Mouse (Mus musculus): ENCODE data around the gene Akr1c6.
A peak's percentile ranks its signal among the peaks of the same experiment; 100 is the strongest.
"Not testable (repeated sequence)": the region's sequence is repeated elsewhere in the genome, so short reads cannot be mapped to it uniquely, and the experiment has no call there.

Gene Akr1c6

GRCm38 (mm10) chr13:4434006-4434405 lies at the start of gene Akr1c6:
TSS of gene Akr1c6 (plus strand) at chr13:4434306.
- TF ChIP-seq CTCF (conservative IDR thresholded peaks at IDR 0.05; ENCODE audit: low read length): no peak
- no peak for TF ChIP-seq NANOG (IDR thresholded peaks at IDR 0.05; ENCODE audit: borderline replicate concordance, low read length)
- no peak for TF ChIP-seq POU5F1 (IDR thresholded peaks at IDR 0.05; ENCODE audit: borderline replicate concordance, low read length)
- H3K36me3 ChIP-seq (ENCODE audit: insufficient read depth, low read length): no peaks in the 10 kb centered on the region
- H3K4me1 ChIP-seq (replicated peaks; ENCODE audit: low read depth, low read length): no peaks in the 10 kb centered on the region
- peaks cover 6% of the 10 kb centered on the region; the same call in 1 of the 2 replicates for H3K9me3 ChIP-seq (ENCODE audit: low read length)
- H3K4me3 ChIP-seq (replicated peaks; ENCODE audit: low read length): no peak within 1 kb of the TSS
- no peaks in the 10 kb centered on the region for H3K27me3 ChIP-seq (ENCODE audit: insufficient read depth, low read length)

GRCm38 (mm10) chr13:4384918-4385317 lies 49.2 kb upstream of the Akr1c6 start:
- Histone ChIP-seq H3K27me3 (ENCODE audit: insufficient read depth, low read length) (no peaks in the 10 kb centered on the region), H3K4me1 (replicated peaks; ENCODE audit: low read depth, low read length) (no peaks in the 10 kb centered on the region), H3K9me3 (ENCODE audit: low read length) (peaks cover 15% of the 10 kb centered on the region), H3K36me3 (ENCODE audit: insufficient read depth, low read length) (no peaks in the 10 kb centered on the region), H3K4me3 (replicated peaks; ENCODE audit: low read length) (no peak overlapping the region)
- TF ChIP-seq POU5F1 (IDR thresholded peaks at IDR 0.05; ENCODE audit: borderline replicate concordance, low read length): no peak
- TF ChIP-seq CTCF (conservative IDR thresholded peaks at IDR 0.05; ENCODE audit: low read length): no peak
- no peak for TF ChIP-seq NANOG (IDR thresholded peaks at IDR 0.05; ENCODE audit: borderline replicate concordance, low read length)

- Histone ChIP-seq H3K4me3 (replicated peaks; ENCODE audit: low read length) (no peak overlapping the region), H3K4me1 (replicated peaks; ENCODE audit: low read depth, low read length) (no peaks in the 10 kb centered on the region), H3K9me3 (ENCODE audit: low read length) (peaks cover 10% of the 10 kb centered on the region; the same call in 1 of the 2 replicates), H3K27me3 (ENCODE audit: insufficient read depth, low read length) (no peaks in the 10 kb centered on the region), H3K36me3 (ENCODE audit: insufficient read depth, low read length) (no peaks in the 10 kb centered on the region)
- no peak for TF ChIP-seq POU5F1 (IDR thresholded peaks at IDR 0.05; ENCODE audit: borderline replicate concordance, low read length)
- no peak for TF ChIP-seq NANOG (IDR thresholded peaks at IDR 0.05; ENCODE audit: borderline replicate concordance, low read length)
- no peak for TF ChIP-seq CTCF (conservative IDR thresholded peaks at IDR 0.05; ENCODE audit: low read length)
Observed at GRCm38 (mm10) chr13:4385541-4385940, 48.6 kb upstream of the Akr1c6 start.

- no peak overlapping the region for H3K4me3 ChIP-seq (replicated peaks; ENCODE audit: low read length)
- H3K9me3 ChIP-seq (ENCODE audit: low read length): 0 out of 2 replicates have a peak, but pooled peaks cover 5% of the 10 kb centered on the region
- no peaks in the 10 kb centered on the region for H3K36me3 ChIP-seq (ENCODE audit: insufficient read depth, low read length)
- no peaks in the 10 kb centered on the region for H3K4me1 ChIP-seq (replicated peaks; ENCODE audit: low read depth, low read length)
- TF ChIP-seq POU5F1 (IDR thresholded peaks at IDR 0.05; ENCODE audit: borderline replicate concordance, low read length) (no peak), NANOG (IDR thresholded peaks at IDR 0.05; ENCODE audit: borderline replicate concordance, low read length) (no peak), CTCF (conservative IDR thresholded peaks at IDR 0.05; ENCODE audit: low read length) (no peak)
- no peaks in the 10 kb centered on the region for H3K27me3 ChIP-seq (ENCODE audit: insufficient read depth, low read length)
Observed at GRCm38 (mm10) chr13:4388762-4389446, 45.2 kb upstream of the Akr1c6 start.

- H3K4me1 ChIP-seq (replicated peaks; ENCODE audit: low read depth, low read length); H3K27me3 ChIP-seq (ENCODE audit: insufficient read depth, low read length); H3K4me3 ChIP-seq (replicated peaks; ENCODE audit: low read length); H3K36me3 ChIP-seq (ENCODE audit: insufficient read depth, low read length): not testable (repeated sequence)
- peaks cover 56% of the 10 kb centered on the region for H3K9me3 ChIP-seq (ENCODE audit: low read length)
Observed at GRCm38 (mm10) chr13:4400360-4400759, 33.7 kb upstream of the Akr1c6 start.

GRCm38 (mm10) chr13:4400831-4401230 lies 33.3 kb upstream of the Akr1c6 start:
- Histone ChIP-seq H3K27me3 (ENCODE audit: insufficient read depth, low read length) (no peaks in the 10 kb centered on the region), H3K4me3 (replicated peaks; ENCODE audit: low read length) (no peak overlapping the region), H3K9me3 (ENCODE audit: low read length) (peaks cover 56% of the 10 kb centered on the region), H3K36me3 (ENCODE audit: insufficient read depth, low read length) (peaks cover 4% of the 10 kb centered on the region; the same call in 1 of the 2 replicates), H3K4me1 (replicated peaks; ENCODE audit: low read depth, low read length) (no peaks in the 10 kb centered on the region)
- TF ChIP-seq NANOG (IDR thresholded peaks at IDR 0.05; ENCODE audit: borderline replicate concordance, low read length) (peak; percentile 4; the same call in 1 of the 2 replicates), CTCF (conservative IDR thresholded peaks at IDR 0.05; ENCODE audit: low read length) (no peak)

GRCm38 (mm10) chr13:4402221-4402620 lies 31.9 kb upstream of the Akr1c6 start:
- Histone ChIP-seq H3K9me3 (ENCODE audit: low read length) (peaks cover 48% of the 10 kb centered on the region), H3K27me3 (ENCODE audit: insufficient read depth, low read length) (no peaks in the 10 kb centered on the region)

GRCm38 (mm10) chr13:4404726-4405125 lies 29.4 kb upstream of the Akr1c6 start:
- H3K4me3 ChIP-seq (replicated peaks; ENCODE audit: low read length): no peak overlapping the region
- peaks cover 4% of the 10 kb centered on the region; the same call in 1 of the 2 replicates for H3K36me3 ChIP-seq (ENCODE audit: insufficient read depth, low read length)
- H3K9me3 ChIP-seq (ENCODE audit: low read length): peaks cover 33% of the 10 kb centered on the region
- no peaks in the 10 kb centered on the region for H3K27me3 ChIP-seq (ENCODE audit: insufficient read depth, low read length)
- TF ChIP-seq CTCF (conservative IDR thresholded peaks at IDR 0.05; ENCODE audit: low read length) (no peak), POU5F1 (IDR thresholded peaks at IDR 0.05; ENCODE audit: borderline replicate concordance, low read length) (no peak), NANOG (IDR thresholded peaks at IDR 0.05; ENCODE audit: borderline replicate concordance, low read length) (no peak)
- H3K4me1 ChIP-seq (replicated peaks; ENCODE audit: low read depth, low read length): no peaks in the 10 kb centered on the region

More at GRCm38 (mm10) chr13:4402221-4402620, 31.9 kb upstream of the Akr1c6 start:
- H3K36me3 ChIP-seq (ENCODE audit: insufficient read depth, low read length): peaks cover 4% of the 10 kb centered on the region; the same call in 1 of the 2 replicates
- H3K4me3 ChIP-seq (replicated peaks; ENCODE audit: low read length): no peak overlapping the region
- no peaks in the 10 kb centered on the region for H3K4me1 ChIP-seq (replicated peaks; ENCODE audit: low read depth, low read length)
- TF ChIP-seq NANOG (IDR thresholded peaks at IDR 0.05; ENCODE audit: borderline replicate concordance, low read length) (no peak), CTCF (conservative IDR thresholded peaks at IDR 0.05; ENCODE audit: low read length) (no peak), POU5F1 (IDR thresholded peaks at IDR 0.05; ENCODE audit: borderline replicate concordance, low read length) (no peak)

GRCm38 (mm10) chr13:4406771-4407170 lies 27.3 kb upstream of the Akr1c6 start:
- H3K36me3 ChIP-seq (ENCODE audit: insufficient read depth, low read length): peaks cover 4% of the 10 kb centered on the region; the same call in 1 of the 2 replicates
- TF ChIP-seq NANOG (IDR thresholded peaks at IDR 0.05; ENCODE audit: borderline replicate concordance, low read length): no peak
- TF ChIP-seq CTCF (conservative IDR thresholded peaks at IDR 0.05; ENCODE audit: low read length): no peak
- no peak for TF ChIP-seq POU5F1 (IDR thresholded peaks at IDR 0.05; ENCODE audit: borderline replicate concordance, low read length)
- no peaks in the 10 kb centered on the region for H3K27me3 ChIP-seq (ENCODE audit: insufficient read depth, low read length)
- H3K4me3 ChIP-seq (replicated peaks; ENCODE audit: low read length): no peak overlapping the region
- H3K9me3 ChIP-seq (ENCODE audit: low read length): peaks cover 21% of the 10 kb centered on the region
- H3K4me1 ChIP-seq (replicated peaks; ENCODE audit: low read depth, low read length): no peaks in the 10 kb centered on the region

Data from E14TG2a.4 (cell line).